Mouse (Mus musculus): ENCODE measurements around the gene Fitm2. TPM values are rescaled to one million over a fixed set of nuclear protein-coding genes. Genes with fewer than 3 reads are reported as not detected.
A peak's percentile ranks its signal among the peaks of the same experiment; 100 is the strongest.

Fitm2 gene
- polyA plus RNA-seq, 1 experiment from 2014 or later = 7.0 TPM

DNA sequence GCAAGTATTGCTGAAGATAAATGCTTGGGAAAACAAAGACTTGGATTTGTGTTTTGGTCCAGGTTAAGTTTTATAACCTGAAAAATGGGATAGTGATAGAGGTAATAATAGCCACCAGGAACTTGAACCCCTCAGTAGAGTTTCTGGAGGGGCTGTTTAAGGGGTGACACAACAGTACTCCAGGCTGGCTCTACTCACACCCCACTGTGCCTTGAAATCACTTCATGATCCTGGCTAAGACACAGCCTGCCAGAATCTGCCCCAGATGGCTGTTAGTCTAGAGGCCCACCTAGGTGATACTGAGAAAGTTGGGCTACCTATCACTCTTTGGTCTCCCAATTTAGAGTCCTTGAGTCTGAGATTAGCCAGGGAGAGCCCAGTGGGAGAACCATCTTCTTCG is 32.9 kb downstream of the Fitm2 start:
- no peak overlapping the region for H3K4me2 ChIP-seq
- no peak overlapping the region for H3K4me3 ChIP-seq
- no peaks in the 10 kb centered on the region for H3K36me3 ChIP-seq
- no peak for ATAC-seq
- H3K9ac ChIP-seq = no peak overlapping the region
- no peak overlapping the region for H3K27ac ChIP-seq
- peaks cover 61% of the 10 kb centered on the region for H3K27me3 ChIP-seq (replicated peaks)
- no peaks in the 10 kb centered on the region for H3K9me3 ChIP-seq (replicated peaks)
- 36% methylated on average over 1 of the region's 1 CpGs for WGBS (ENCODE audit: insufficient replicate concordance)
- H3K4me1 ChIP-seq = no peaks in the 10 kb centered on the region

DNA sequence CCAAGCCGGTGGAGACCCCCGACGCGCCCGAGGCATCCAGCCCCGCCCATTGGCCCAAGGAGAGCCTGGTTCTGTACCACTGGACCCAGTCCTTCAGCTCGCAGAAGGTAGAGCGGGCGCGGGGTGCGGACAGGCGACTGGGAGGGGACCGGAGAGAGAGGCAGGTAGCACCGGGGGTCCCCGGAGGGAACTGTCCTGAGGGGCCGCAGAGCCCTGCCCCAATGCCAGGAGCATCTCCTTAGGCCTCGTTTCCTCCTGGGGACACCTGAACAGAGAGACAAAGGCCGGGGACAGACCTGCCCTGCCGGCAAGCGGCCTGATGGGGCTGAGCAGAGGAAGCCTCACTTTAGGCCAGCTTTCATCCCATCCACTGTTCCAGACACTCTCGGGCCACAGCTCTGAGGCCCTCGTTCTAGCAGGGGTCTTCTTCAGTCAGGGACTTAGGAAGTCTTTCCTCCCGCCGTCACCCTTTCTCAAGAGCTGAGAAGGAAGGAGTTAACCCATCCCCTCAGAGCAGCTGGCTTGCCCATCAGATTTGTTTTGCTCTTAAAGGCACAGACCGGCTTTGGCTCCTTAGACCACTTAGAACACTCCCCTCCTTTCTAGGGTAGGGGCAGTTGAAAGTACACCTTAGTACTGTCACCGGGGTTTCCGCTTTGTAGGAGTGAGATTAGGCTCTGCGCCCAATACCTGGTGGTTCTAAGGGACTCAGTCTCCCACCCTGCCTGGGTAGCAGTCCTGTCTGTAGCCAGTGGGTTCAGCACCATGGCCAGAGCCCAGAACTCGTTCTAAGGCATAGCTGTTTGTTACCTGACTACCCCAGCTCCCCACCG is 33.6 kb downstream of the Fitm2 start:
- ATAC-seq = no peak
- peak overlapping the region; percentile 49 for H3K4me2 ChIP-seq

DNA sequence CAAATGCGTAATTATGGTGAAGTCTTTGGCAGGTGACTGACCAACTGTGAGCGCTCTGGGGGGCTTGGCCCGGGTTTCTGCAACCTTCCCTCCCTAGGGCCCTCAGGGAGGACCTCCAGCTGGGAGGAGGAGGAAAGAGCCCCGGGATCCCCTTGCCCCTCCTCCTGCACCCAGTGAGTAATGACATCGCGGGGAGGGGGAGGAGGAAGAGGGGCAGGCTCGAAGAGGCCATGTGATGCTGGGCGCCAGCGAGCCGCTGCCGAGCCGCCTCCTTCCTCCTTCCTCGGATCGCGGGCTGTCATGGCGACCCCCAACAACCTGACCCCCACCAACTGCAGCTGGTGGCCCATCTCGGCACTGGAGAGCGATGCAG is 34.2 kb downstream of the Fitm2 start, which contains the start of gene Gdap1l1:
Gene Gdap1l1, plus strand, starts transcription at position 231 of the 373 bp plus-strand sequence.
- H3K9ac ChIP-seq = no peak within 1 kb of the TSS
- no peaks in the 10 kb centered on the region for H3K4me1 ChIP-seq
- no peaks in the 10 kb centered on the region for H3K9me3 ChIP-seq (replicated peaks)
- no peak within 1 kb of the TSS for H3K27ac ChIP-seq
- H3K4me3 ChIP-seq = peak within 1 kb of the TSS; percentile 29
- 4% methylated on average over 12 of the region's 18 CpGs for WGBS (ENCODE audit: insufficient replicate concordance)
- peak within 1 kb of the TSS; percentile 49 for H3K4me2 ChIP-seq
- no peak for ATAC-seq
- no peaks in the 10 kb centered on the region for H3K36me3 ChIP-seq
- H3K27me3 ChIP-seq (replicated peaks) = peaks cover 55% of the 10 kb centered on the region

More for the DNA sequence above, 33.6 kb downstream of the Fitm2 start:
- Histone ChIP-seq H3K27ac (no peak overlapping the region), H3K9ac (no peak overlapping the region), H3K27me3 (replicated peaks) (peaks cover 56% of the 10 kb centered on the region), H3K9me3 (replicated peaks) (no peaks in the 10 kb centered on the region), H3K4me3 (peak overlapping the region; percentile 29), H3K4me1 (no peaks in the 10 kb centered on the region), H3K36me3 (no peaks in the 10 kb centered on the region)
- WGBS (ENCODE audit: insufficient replicate concordance) = 5% methylated on average over 30 of the region's 30 CpGs

GRCm38 (mm10) chr2:163437800-163438199 is 34.6 kb downstream of the Fitm2 start:
- 46% methylated on average over 4 of the region's 4 CpGs for WGBS (ENCODE audit: insufficient replicate concordance)
- Histone ChIP-seq H3K27ac (no peak overlapping the region), H3K4me2 (peak overlapping the region; percentile 49; the same call in 1 of the 2 replicates), H3K4me1 (no peaks in the 10 kb centered on the region), H3K36me3 (no peaks in the 10 kb centered on the region), H3K4me3 (no peak overlapping the region), H3K9ac (no peak overlapping the region), H3K27me3 (replicated peaks) (peaks cover 54% of the 10 kb centered on the region), H3K9me3 (replicated peaks) (no peaks in the 10 kb centered on the region)
- ATAC-seq = no peak

- Histone ChIP-seq H3K4me2 (no peak overlapping the region), H3K27ac (no peak overlapping the region), H3K4me1 (no peaks in the 10 kb centered on the region), H3K36me3 (no peaks in the 10 kb centered on the region), H3K9ac (no peak overlapping the region), H3K27me3 (replicated peaks) (peaks cover 29% of the 10 kb centered on the region), H3K4me3 (no peak overlapping the region), H3K9me3 (replicated peaks) (no peaks in the 10 kb centered on the region)
- ATAC-seq = no peak
- 15% methylated on average over 4 of the region's 4 CpGs for WGBS (ENCODE audit: insufficient replicate concordance)
Observed at GRCm38 (mm10) chr2:163433971-163434370, 38.5 kb downstream of the Fitm2 start.

- no peaks in the 10 kb centered on the region for H3K4me1 ChIP-seq
- peaks cover 5% of the 10 kb centered on the region; the same call in 1 of the 2 replicates for H3K27me3 ChIP-seq (replicated peaks)
- H3K36me3 ChIP-seq = no peaks in the 10 kb centered on the region
- H3K4me3 ChIP-seq = no peak overlapping the region
- H3K4me2 ChIP-seq = no peak overlapping the region
- H3K27ac ChIP-seq = no peak overlapping the region
- no peaks in the 10 kb centered on the region for H3K9me3 ChIP-seq (replicated peaks)
- ATAC-seq = no peak
- H3K9ac ChIP-seq = no peak overlapping the region
- WGBS (ENCODE audit: insufficient replicate concordance) = 72% methylated on average over 9 of the region's 9 CpGs
Observed at GRCm38 (mm10) chr2:163431289-163431688, 41.1 kb downstream of the Fitm2 start.

GRCm38 (mm10) chr2:163428346-163429011 is 44.0 kb downstream of the Fitm2 start:
- H3K36me3 ChIP-seq = no peaks in the 10 kb centered on the region
- no peak for ATAC-seq
- H3K27ac ChIP-seq = no peak overlapping the region
- no peak overlapping the region for H3K9ac ChIP-seq
- H3K4me1 ChIP-seq = no peaks in the 10 kb centered on the region
- H3K4me2 ChIP-seq = no peak overlapping the region
- 35% methylated on average over 4 of the region's 4 CpGs for WGBS (ENCODE audit: insufficient replicate concordance)
- no peak overlapping the region for H3K4me3 ChIP-seq
- H3K9me3 ChIP-seq (replicated peaks) = no peaks in the 10 kb centered on the region
- H3K27me3 ChIP-seq (replicated peaks) = no peaks in the 10 kb centered on the region

DNA sequence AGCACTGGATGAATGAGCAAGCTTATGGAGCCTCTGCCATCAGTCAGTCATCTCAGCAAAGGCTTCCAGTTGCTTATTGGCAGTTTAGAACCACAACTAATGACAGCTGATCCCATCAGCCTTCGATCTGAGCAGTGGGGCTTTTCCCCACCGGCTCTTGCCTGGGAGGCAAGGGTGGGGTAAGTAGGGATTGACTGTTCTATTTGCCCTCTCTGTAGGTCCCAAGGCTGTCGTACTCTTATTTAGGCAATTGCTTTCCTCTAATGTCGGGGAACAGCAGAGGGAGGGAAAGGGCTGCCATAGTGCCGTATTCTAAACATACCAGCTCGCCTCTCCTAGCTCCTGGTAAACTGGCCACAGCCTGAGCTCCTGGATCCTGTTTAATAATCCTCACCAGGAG is 47.8 kb downstream of the Fitm2 start, which contains the start of gene Oser1:
Gene Oser1, minus strand, starts transcription at position 101 of the 400 bp plus-strand sequence.
- H3K9me3 ChIP-seq (replicated peaks) = no peaks in the 10 kb centered on the region
- peaks cover 17% of the 10 kb centered on the region for H3K4me1 ChIP-seq
- WGBS (ENCODE audit: insufficient replicate concordance) = 79% methylated on average over 6 of the region's 6 CpGs
- H3K9ac ChIP-seq = no peak within 1 kb of the TSS
- no peak within 1 kb of the TSS for H3K4me2 ChIP-seq
- no peak within 1 kb of the TSS for H3K4me3 ChIP-seq
- H3K27me3 ChIP-seq (replicated peaks) = no peaks in the 10 kb centered on the region
- H3K27ac ChIP-seq = no peak within 1 kb of the TSS
- ATAC-seq = no peak
- H3K36me3 ChIP-seq = 0 out of 2 replicates have a peak, but pooled peaks cover 4% of the 10 kb centered on the region

- H3K36me3 ChIP-seq = 0 out of 2 replicates have a peak, but pooled peaks cover 4% of the 10 kb centered on the region
- ATAC-seq = no peak
- no peak overlapping the region for H3K4me3 ChIP-seq
- peaks cover 22% of the 10 kb centered on the region for H3K4me1 ChIP-seq
- no peak overlapping the region for H3K4me2 ChIP-seq
- H3K9me3 ChIP-seq (replicated peaks) = no peaks in the 10 kb centered on the region
- 60% methylated on average over 9 of the region's 9 CpGs for WGBS (ENCODE audit: insufficient replicate concordance)
- H3K27me3 ChIP-seq (replicated peaks) = no peaks in the 10 kb centered on the region
- no peak overlapping the region for H3K27ac ChIP-seq
- no peak overlapping the region for H3K9ac ChIP-seq
Observed at GRCm38 (mm10) chr2:163422895-163423660, 49.4 kb downstream of the Fitm2 start.

DNA sequence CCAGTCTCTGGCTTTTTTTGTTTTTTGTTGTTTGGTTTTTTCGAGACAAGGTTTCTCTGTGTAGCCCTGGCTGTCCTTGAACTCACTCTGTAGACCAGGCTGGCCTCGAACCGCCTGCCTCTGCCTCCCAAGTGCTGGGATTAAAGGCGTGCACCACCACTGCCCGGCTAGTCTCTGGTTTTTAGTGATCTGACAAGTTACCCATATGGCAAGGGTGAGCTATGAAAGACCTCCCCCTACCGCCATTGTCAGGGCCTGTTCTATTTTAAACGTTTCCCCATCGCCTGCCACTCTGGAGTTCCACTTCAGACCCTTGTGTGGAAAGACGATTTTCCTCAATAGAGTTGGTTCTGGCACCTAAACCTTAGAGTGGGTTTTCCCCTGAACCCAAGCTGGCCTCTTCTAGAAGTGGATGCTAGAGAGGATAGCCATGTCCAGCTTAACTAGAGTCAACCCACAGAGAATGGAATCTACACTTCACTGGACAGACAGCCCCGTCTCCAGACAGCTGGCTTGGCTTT is 52.0 kb downstream of the Fitm2 start:
- Histone ChIP-seq H3K9ac (peak overlapping the region; percentile 87), H3K36me3 (peaks cover 8% of the 10 kb centered on the region), H3K4me1 (peaks cover 46% of the 10 kb centered on the region), H3K4me3 (peak overlapping the region; percentile 86), H3K9me3 (replicated peaks) (no peaks in the 10 kb centered on the region), H3K4me2 (peak overlapping the region; percentile 84), H3K27me3 (replicated peaks) (no peaks in the 10 kb centered on the region), H3K27ac (peak overlapping the region; percentile 73; the same call in 1 of the 2 replicates)
- WGBS (ENCODE audit: insufficient replicate concordance) = 14% methylated on average over 10 of the region's 10 CpGs
- no peak for ATAC-seq

DNA sequence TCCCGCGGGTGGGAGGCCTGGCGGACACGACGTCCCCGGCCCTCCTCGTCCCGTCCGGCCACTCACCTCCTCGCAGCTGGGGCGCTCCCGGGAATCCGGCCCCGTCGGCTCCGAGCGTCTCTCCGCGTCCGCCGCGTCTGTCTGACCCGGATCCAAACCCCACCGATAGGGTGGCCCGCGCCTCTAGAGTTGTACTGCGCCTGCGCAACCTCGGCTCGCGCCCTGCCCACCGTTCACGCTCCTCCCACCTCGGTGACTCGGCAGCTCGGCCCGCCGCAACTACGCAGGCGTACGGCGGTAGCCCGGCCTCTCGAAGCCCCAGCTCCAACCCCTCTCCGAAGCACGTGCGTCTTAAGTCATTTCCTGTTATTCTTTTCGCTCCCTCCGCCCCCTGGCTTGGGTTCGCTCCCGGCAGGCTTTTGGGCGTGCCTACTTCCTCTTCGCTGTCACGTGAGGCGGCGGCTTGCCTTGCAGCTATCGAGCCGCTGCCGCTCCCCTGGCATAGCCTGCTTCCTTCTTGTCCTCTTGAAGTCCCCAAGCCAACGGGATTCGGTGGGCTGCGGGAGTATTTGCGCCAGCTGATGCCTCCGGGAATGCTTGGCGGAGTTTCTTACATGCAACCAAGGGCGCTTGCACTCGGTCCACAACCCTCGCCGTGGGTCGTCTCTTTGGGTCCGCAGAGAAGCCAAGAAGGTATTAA is 52.9 kb downstream of the Fitm2 start:
- H3K4me2 ChIP-seq = peak overlapping the region; percentile 84
- H3K4me3 ChIP-seq = peak overlapping the region; percentile 86
- ATAC-seq = peak; percentile 98
- H3K9ac ChIP-seq = peak overlapping the region; percentile 87
- H3K9me3 ChIP-seq (replicated peaks) = no peaks in the 10 kb centered on the region
- H3K27me3 ChIP-seq (replicated peaks) = no peaks in the 10 kb centered on the region
- H3K36me3 ChIP-seq = peaks cover 17% of the 10 kb centered on the region
- under 1% methylated on average over 58 of the region's 71 CpGs for WGBS (ENCODE audit: insufficient replicate concordance)
- peaks cover 47% of the 10 kb centered on the region for H3K4me1 ChIP-seq
- peak overlapping the region; percentile 90 for H3K27ac ChIP-seq

Data from liver, embryonic 12.5 days (tissue).